Mouse (Mus musculus) lung, postnatal 0 days (tissue): Measurements from ENCODE around the gene Golim4. TPM values are rescaled to one million over a fixed set of nuclear protein-coding genes. Genes with fewer than 3 reads are reported as not detected.
A peak's percentile ranks its signal among the peaks of the same experiment; 100 is the strongest.

Source experiments
- ATAC-seq: fragments of 200-750 bp; cut with Nextera tagmentation; 2 replicates; pipeline ENCODE4 v1.8.0; 2017; ENCODE audit warnings: moderate library complexity
- DNase-seq: peaks from one replicate; pipeline ENCODE4 v3.0.0-alpha.2; 2016; ENCODE audit warnings: low spot score
- H3K27ac ChIP-seq: fragments of 300-500 bp; sonication (generic); 2 replicates; pipeline ENCODE4 v1.5.1; 2014; ENCODE audit warnings: antibody characterized with exemption, mild to moderate bottlenecking, low read length, mixed read lengths
- H3K27me3 ChIP-seq: fragments of 300-500 bp; sonication (generic); replicated peaks from 2 replicates; pipeline ENCODE4 v1.6.1; 2014; ENCODE audit warnings: low read length, mixed read lengths; ENCODE audit not compliant: insufficient read depth
- H3K36me3 ChIP-seq: fragments of 300-500 bp; sonication (generic); 2 replicates; pipeline ENCODE4 v1.6.1; 2014; ENCODE audit warnings: low read length, mixed read lengths; ENCODE audit not compliant: insufficient read depth
- H3K4me1 ChIP-seq: fragments of 300-500 bp; sonication (generic); 2 replicates; pipeline ENCODE4 v1.6.1; 2014; ENCODE audit warnings: antibody characterized with exemption, low read depth, low read length, mixed read lengths; ENCODE audit not compliant: insufficient read depth
- H3K4me2 ChIP-seq: fragments of 300-500 bp; sonication (generic); replicated peaks from 2 replicates; pipeline ENCODE4 v1.6.1; 2014; ENCODE audit warnings: low read depth, mild to moderate bottlenecking, low read length, moderate library complexity, mixed read lengths
- H3K4me3 ChIP-seq: fragments of 300-500 bp; sonication (generic); 2 replicates; pipeline ENCODE4 v1.5.1; 2014; ENCODE audit warnings: low read depth, low read length
- H3K9ac ChIP-seq: fragments of 300-500 bp; sonication (generic); replicated peaks from 2 replicates; pipeline ENCODE4 v1.6.1; 2014; ENCODE audit warnings: low read depth, mild to moderate bottlenecking
- H3K9me3 ChIP-seq: fragments of 300-500 bp; sonication (generic); 2 replicates; pipeline ENCODE4 v1.6.1; 2016; ENCODE audit warnings: low read length, mixed read lengths
- CTCF ChIP-seq: IDR thresholded peaks from 2 replicates; pipeline ENCODE4 v1.5.1; 2016; ENCODE audit warnings: antibody characterized with exemption, mild to moderate bottlenecking
- EP300 ChIP-seq: IDR thresholded peaks from 2 replicates; pipeline ENCODE4 v1.6.1; 2016; ENCODE audit warnings: antibody characterized with exemption, mild to moderate bottlenecking, control low read depth
- WGBS: fragments of 180-500 bp; shearing (Covaris S2); extraction: QIAGEN DNeasy Blood & Tissue Kit; methylation state at CpG from one replicate; pipeline ENCODE4 v1.1.7; 2014; 5-methylcytosine and 5-hydroxymethylcytosine counted together
- polyA plus RNA-seq: library from polyadenylated mRNA; unstranded; fragments of >200 nt; fragmentation: Nextera tagmentation; extraction: Ambion mirVana; gene quantifications from 2 replicates; pipeline ENCODE4 v1.2.1, GENCODE M21; 2015

Gene Golim4
- polyA plus RNA-seq, 1 experiment from 2014 or later, result 31.0 TPM

GRCm38 (mm10) chr3:75868886-75869285 is 87.9 kb downstream of the Golim4 start:
- Histone ChIP-seq H3K4me2 (no peak overlapping the region), H3K27me3 (no peaks in the 10 kb centered on the region), H3K9me3 (no peaks in the 10 kb centered on the region), H3K4me3 (no peak overlapping the region), H3K4me1 (no peaks in the 10 kb centered on the region), H3K36me3 (no peaks in the 10 kb centered on the region), H3K27ac (no peak overlapping the region), H3K9ac (no peak overlapping the region)
- DNase-seq (peak; percentile 48), ATAC-seq (no peak)
- TF ChIP-seq CTCF (no peak), EP300 (0 out of 2 replicates have a peak, but pooled peaks have one; percentile 12)
- WGBS, result 12% methylated on average over 1 of the region's 1 CpGs

- no peaks in the 10 kb centered on the region for H3K27me3 ChIP-seq
- DNase-seq (no peak), ATAC-seq (no peak)
- WGBS, result 21% methylated on average over 2 of the region's 2 CpGs
- TF ChIP-seq CTCF (peak; percentile 38), EP300 (no peak)
- no peaks in the 10 kb centered on the region for H3K36me3 ChIP-seq
- H3K27ac ChIP-seq, result no peak overlapping the region
- no peaks in the 10 kb centered on the region for H3K4me1 ChIP-seq
- H3K9me3 ChIP-seq, result no peaks in the 10 kb centered on the region
- H3K9ac ChIP-seq, result no peak overlapping the region
- no peak overlapping the region for H3K4me3 ChIP-seq
- no peak overlapping the region for H3K4me2 ChIP-seq
Measured at GRCm38 (mm10) chr3:75864203-75864602, 92.5 kb downstream of the Golim4 start.

- H3K9me3 ChIP-seq, result no peaks in the 10 kb centered on the region
- ATAC-seq (no peak), DNase-seq (peak; percentile 27)
- no peak overlapping the region for H3K9ac ChIP-seq
- no peak overlapping the region for H3K4me3 ChIP-seq
- H3K4me2 ChIP-seq, result no peak overlapping the region
- no peaks in the 10 kb centered on the region for H3K36me3 ChIP-seq
- no peaks in the 10 kb centered on the region for H3K27me3 ChIP-seq
- no peak for TF ChIP-seq EP300
- TF ChIP-seq CTCF, result peak; percentile 72
- 28% methylated on average over 4 of the region's 4 CpGs for WGBS
- no peaks in the 10 kb centered on the region for H3K4me1 ChIP-seq
- H3K27ac ChIP-seq, result no peak overlapping the region
Measured at GRCm38 (mm10) chr3:75861677-75862076, 95.1 kb downstream of the Golim4 start.

GRCm38 (mm10) chr3:75860760-75861159 is 96.0 kb downstream of the Golim4 start:
- no peak overlapping the region for H3K27ac ChIP-seq
- no peaks in the 10 kb centered on the region for H3K4me1 ChIP-seq
- H3K36me3 ChIP-seq, result no peaks in the 10 kb centered on the region
- no peak overlapping the region for H3K9ac ChIP-seq
- TF ChIP-seq EP300 (no peak), CTCF (peak; percentile 18; the same call in 1 of the 2 replicates)
- H3K9me3 ChIP-seq, result no peaks in the 10 kb centered on the region
- H3K4me2 ChIP-seq, result no peak overlapping the region
- H3K27me3 ChIP-seq, result no peaks in the 10 kb centered on the region
- peak; percentile 80 for DNase-seq
- peak; percentile 94 for ATAC-seq
- H3K4me3 ChIP-seq, result no peak overlapping the region
- 49% methylated on average over 12 of the region's 12 CpGs for WGBS

- Histone ChIP-seq H3K9ac (no peak overlapping the region), H3K4me3 (no peak overlapping the region), H3K27ac (no peak overlapping the region), H3K4me1 (no peaks in the 10 kb centered on the region), H3K4me2 (no peak overlapping the region), H3K27me3 (no peaks in the 10 kb centered on the region), H3K9me3 (no peaks in the 10 kb centered on the region), H3K36me3 (no peaks in the 10 kb centered on the region)
- WGBS, result 51% methylated on average over 5 of the region's 5 CpGs
- no peak for TF ChIP-seq CTCF
- no peak for TF ChIP-seq EP300
- peak; percentile 95 for ATAC-seq
- DNase-seq, result peak; percentile 88
Measured at GRCm38 (mm10) chr3:75835286-75835967, 121.3 kb downstream of the Golim4 start.

- H3K36me3 ChIP-seq, result no peaks in the 10 kb centered on the region
- H3K4me1 ChIP-seq, result no peaks in the 10 kb centered on the region
- H3K27ac ChIP-seq, result no peak overlapping the region
- ATAC-seq (no peak), DNase-seq (no peak)
- TF ChIP-seq EP300 (no peak), CTCF (no peak)
- H3K4me3 ChIP-seq, result no peak overlapping the region
- no peak overlapping the region for H3K9ac ChIP-seq
- H3K27me3 ChIP-seq, result no peaks in the 10 kb centered on the region
- H3K9me3 ChIP-seq, result no peaks in the 10 kb centered on the region
- H3K4me2 ChIP-seq, result no peak overlapping the region
- 61% methylated on average over 2 of the region's 2 CpGs for WGBS
Measured at GRCm38 (mm10) chr3:75834827-75835226, 121.9 kb downstream of the Golim4 start.

Other genes starting within 250 kb of the Golim4 start
- not detected in 2 replicates for gene Gm29133, start 208.8 kb downstream of the Golim4 start, polyA plus RNA-seq
- gene Fstl5, start 117.3 kb upstream of the Golim4 start, polyA plus RNA-seq, result not detected in 2 replicates